In genomic region chr1:98095246-98095990, GRCm38 (mm10) we compare ENCODE assay signal across 8 mouse cellular contexts. TPM values are rescaled to one million over a fixed set of nuclear protein-coding genes. Genes with fewer than 3 reads are reported as not detected.
A peak's percentile ranks its signal among the peaks of the same experiment; 100 is the strongest.
DNase-seq lines count a peak whose midpoint lies in the region; ATAC-seq lines count a peak whose summit lies in the region.

Pam (minus strand) TSS chr1:98095646.

- no peaks in the 10 kb centered on the region for H3K27me3 ChIP-seq in hindbrain, embryonic 14.5 days (ENCODE audit: control insufficient read depth, insufficient read depth, low read length)

- no peaks in the 10 kb centered on the region for H3K36me3 ChIP-seq in hindbrain, embryonic 14.5 days (replicated peaks; ENCODE audit: control insufficient read depth, insufficient read depth)

- no peaks in the 10 kb centered on the region for H3K9me3 ChIP-seq in hindbrain, embryonic 14.5 days (ENCODE audit: control insufficient read depth, low read length)

- under 1% methylated on average over 67 of the region's 82 CpGs for WGBS in hindbrain, embryonic 14.5 days

- ATAC-seq in hindbrain, embryonic 14.5 days (ENCODE audit: low FRiP score): peak; percentile 91

- peak within 1 kb of the TSS; percentile 76 for H3K27ac ChIP-seq in hindbrain, embryonic 14.5 days

- H3K4me3 ChIP-seq in hindbrain, embryonic 14.5 days (replicated peaks; ENCODE audit: low read length): peak within 1 kb of the TSS; percentile 86

- H3K4me2 ChIP-seq in hindbrain, embryonic 14.5 days (replicated peaks): peak within 1 kb of the TSS; percentile 83

- peaks cover 22% of the 10 kb centered on the region for H3K4me1 ChIP-seq in hindbrain, embryonic 14.5 days (replicated peaks; ENCODE audit: control insufficient read depth, insufficient read depth, low read length)

- peak within 1 kb of the TSS; percentile 87 for H3K9ac ChIP-seq in hindbrain, embryonic 14.5 days

- DNase-seq in ZHBTc4 (ENCODE audit: low read depth, low spot score): peak; percentile 77
- peak; percentile 43 to 62 for DNase-seq in cerebellum, postnatal 4 days (ENCODE audit: low spot score in 2 of 2)
- DNase-seq in gastrocnemius, adult 18-20 months (ENCODE audit: low spot score): peak; percentile 82
- peak; percentile 67 for DNase-seq in hindbrain, embryonic 14.5 days (ENCODE audit: low spot score)
- peak; percentile 39 for DNase-seq in left cerebral cortex, adult 11 months (ENCODE audit: low spot score)
- DNase-seq in lung, postnatal 25 days (ENCODE audit: low spot score): peak; percentile 90
- DNase-seq in retina, embryonic 14.5 days (ENCODE audit: low spot score): peak; percentile 79
- peak; percentile 83 for DNase-seq in thymus, postnatal 4 days

RNA-seq across cellular contexts. Expression of gene Pam, which starts in this region (rescaled TPM):
- total RNA-seq in gastrocnemius, adult 18-20 months (2021): 10 to 100 TPM; 29.7 to 34.6 TPM
- polyA plus RNA-seq in hindbrain, embryonic 14.5 days (2014; fragmentation: Nextera tagmentation; extraction: Ambion mirVana): 30.8 and 34.4 TPM in 2 replicates

Comparison
In these comparisons a context has a peak if more than half of its experiments do, and no peak if none do; other contexts are left out.
1. Peak in every context shown above with its lines: DNase-seq, ATAC-seq, H3K4me3 ChIP-seq and H3K27ac ChIP-seq.
2. DNase-seq: peak in every context shown above with its lines; median percentile 90 in lung, postnatal 25 days; 83 in thymus, postnatal 4 days; 82 in gastrocnemius, adult 18-20 months; 79 in retina, embryonic 14.5 days; 77 in ZHBTc4; 67 in hindbrain, embryonic 14.5 days; 52 in cerebellum, postnatal 4 days; 39 in left cerebral cortex, adult 11 months.